Mouse (Mus musculus) heart, postnatal 10 days (tissue): Measurements from ENCODE around the gene Defb20. TPM values are rescaled to one million over a fixed set of nuclear protein-coding genes. Genes with fewer than 3 reads are reported as not detected.
A peak's percentile ranks its signal among the peaks of the same experiment; 100 is the strongest.

Experiments
- DNase-seq, 2 experiments: peaks; one replicate each; pipeline ENCODE4 v3.0.0; 2021
- intact Hi-C: fragments of 180-260 bp; cut with DNase I; formaldehyde crosslinking; loops from one replicate; pipeline ENCODE4 v1.15.1; 2025
- total RNA-seq, 2 experiments: library from RNA; stranded (reverse); gene quantifications; 2 replicates each; pipeline ENCODE4 v1.2.3; 2021

The Defb20 gene
- total RNA-seq, 2 experiments from 2014 or later = not detected

DNA sequence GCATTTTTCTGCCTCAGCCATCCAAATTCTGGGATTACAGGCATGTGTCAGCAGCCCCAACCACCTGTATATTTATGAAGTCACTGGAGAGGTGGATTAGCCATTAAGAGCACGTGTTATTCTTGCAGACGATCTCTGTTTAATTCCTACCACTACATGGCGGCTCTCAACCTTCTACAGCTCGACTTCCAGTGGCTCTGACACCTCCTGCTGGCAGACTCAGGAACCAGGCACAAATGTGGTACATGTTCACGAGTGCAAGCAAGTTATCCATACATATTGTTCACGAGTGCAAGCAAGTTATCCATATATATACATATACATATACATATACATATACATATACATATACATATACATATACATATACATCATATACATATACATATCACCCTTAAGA is 16.3 kb downstream of the Defb20 start:
- intact Hi-C loops = no loop called here
- DNase-seq = no peak

DNA sequence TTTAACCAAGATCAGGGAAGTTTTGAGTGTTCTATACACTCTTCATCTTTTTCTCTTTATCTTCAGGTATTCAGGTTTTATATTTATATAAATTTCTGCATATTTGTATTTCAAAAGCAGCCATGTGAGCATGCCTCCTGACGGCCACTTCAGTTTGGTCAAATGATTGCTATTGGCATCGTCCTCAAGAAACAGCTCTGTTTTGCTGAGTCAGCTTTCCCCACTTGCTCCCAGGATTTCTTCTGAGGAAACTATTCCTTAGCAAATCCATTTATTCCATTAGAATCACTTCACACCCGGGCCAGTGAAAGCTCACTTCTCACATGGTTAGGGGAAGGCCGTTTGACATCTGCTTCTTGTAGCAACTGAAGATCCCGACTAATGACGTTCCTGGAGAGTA is 21.2 kb downstream of the Defb20 start:
- no peak for DNase-seq
- intact Hi-C loops = no loop called here

DNA sequence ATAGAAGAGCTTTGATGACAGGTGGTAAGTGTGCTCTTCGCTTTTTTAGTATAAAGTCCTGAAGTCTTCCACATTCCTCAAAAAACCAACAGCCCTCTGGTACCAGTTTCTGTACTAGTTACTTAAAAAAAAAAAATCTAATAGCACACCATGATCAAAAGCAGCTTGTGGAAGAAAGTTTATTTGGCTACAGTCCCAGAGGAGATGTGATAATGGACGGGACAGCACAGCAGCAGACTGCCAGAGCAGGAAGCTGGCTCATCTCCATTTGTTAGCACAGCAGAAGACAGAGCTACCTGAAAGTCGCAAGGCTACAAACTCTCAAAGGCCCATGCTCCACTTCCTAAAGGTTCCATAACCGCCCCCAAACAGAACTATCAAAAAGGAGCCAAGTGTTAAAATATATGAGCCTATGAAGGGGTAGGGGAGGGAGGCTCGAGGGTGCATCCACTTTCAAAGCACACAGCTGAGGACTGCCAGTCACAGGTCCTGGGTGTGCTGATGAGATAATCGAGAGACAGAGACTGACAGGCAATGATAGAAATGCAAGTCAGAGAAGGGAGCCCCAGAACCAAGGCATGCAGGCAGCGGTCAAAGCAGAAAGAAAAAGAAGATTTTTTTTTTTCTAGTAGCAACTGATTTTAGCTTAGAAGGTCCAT is 23.5 kb downstream of the Defb20 start:
- DNase-seq = peak; percentile 6 to 10
- intact Hi-C loops = no loop called here

DNA sequence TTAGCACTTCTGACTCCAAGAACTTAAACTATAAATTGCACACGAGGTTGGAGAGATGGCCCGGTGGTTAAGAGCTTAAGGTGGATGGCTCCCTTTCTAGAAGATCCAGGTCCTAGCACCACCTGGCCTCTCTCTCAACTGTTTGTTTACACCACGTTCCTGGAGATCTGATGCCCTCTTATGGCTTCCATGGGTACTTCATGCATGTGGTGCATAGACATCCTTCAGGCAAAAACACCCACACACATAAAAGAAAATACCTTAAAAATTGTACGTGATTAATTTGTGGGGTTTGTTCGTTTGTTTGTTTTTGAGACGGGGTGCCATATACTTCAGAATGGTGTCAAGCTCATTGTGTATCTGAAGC is 24.0 kb downstream of the Defb20 start:
- intact Hi-C loops = no loop called here
- DNase-seq = no peak

DNA sequence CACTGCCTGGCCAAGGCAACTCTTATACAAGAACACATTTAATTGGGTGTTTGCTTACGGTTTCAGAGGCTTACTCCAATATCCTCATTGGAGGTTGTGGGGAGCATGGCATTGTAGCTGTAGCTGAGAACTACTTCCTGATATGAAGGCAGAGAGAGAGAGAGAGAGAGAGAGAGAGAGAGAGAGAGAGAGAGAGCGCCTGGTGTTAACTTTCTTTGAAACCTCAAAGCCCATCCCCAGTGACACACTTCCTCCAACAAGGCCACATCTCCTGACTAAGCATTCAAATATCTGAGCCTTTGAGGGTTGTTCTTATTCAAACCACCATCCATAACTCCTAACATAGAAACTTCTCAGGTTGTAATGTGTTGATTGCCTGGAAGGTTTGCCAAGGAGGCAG is 27.1 kb downstream of the Defb20 start:
- no peak for DNase-seq
- intact Hi-C loops = no loop called here

DNA sequence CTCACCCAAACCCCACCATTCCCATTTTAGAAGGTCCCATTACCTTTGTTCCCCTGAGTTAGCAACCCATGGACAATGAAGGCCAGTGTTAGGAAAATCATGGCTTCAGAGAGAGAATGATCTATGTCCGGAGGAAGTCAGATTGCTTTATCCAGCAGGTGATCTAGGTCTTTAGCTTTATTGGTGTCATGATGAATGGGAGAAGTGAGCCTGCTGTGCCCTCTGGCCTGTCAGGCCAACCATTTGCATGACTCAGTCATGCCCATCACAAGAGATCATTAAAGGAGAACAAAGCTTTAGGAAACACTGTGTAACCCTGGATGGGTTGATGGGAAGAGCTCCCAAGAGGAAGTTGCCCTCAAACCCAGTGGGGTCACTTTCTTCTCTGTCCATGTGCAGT is 34.7 kb downstream of the Defb20 start, which contains the start of gene Defb26:
Gene Defb26 (minus strand): TSS at position 101 of the 400 bp plus-strand sequence.
- no peak for DNase-seq
- intact Hi-C loops = no loop called here

DNA sequence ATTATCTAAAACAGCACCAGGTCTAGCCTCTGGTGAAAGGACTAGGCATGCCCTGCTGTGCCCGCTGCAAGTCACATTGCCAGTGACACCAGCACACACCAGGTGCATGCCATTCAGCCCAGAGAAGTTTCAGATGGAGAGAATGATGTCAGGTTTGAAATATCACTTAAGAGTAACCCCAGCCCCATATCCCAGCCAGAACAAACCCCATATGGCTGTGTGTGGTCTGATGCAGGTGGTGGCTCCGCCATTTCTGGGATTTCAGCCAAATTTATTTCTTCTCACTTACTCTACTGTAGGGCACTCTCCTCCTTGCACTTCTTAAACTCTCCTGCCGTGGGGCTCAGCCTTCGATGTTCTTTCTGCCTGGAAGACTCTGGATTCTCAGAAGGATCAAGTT is 39.2 kb downstream of the Defb20 start:
- intact Hi-C loops = no loop called here
- DNase-seq = no peak

DNA sequence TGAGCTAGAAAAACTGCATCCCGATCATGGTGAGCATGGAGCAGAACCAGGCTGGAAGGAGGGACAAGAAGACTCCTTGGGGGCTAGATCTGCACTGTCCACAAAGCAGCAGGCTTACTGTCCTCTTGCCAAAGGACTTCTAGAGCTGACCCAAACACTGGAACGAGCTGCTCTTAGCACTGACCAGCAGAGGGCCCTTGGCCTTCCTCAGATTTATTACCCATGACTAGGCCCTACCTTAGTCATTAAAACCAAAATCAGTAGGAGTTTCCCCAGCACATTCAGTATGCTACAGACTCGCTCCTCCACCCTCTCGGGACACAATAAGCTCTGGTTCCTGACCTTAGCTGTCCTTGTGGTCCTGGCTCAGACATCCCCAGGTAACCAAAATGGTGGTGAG is 41.1 kb downstream of the Defb20 start, which contains the start of gene Defb28:
Gene Defb28 (plus strand): TSS at position 275 of the 400 bp plus-strand sequence.
- intact Hi-C loops = no loop called here

More for the DNA sequence above, 41.1 kb downstream of the Defb20 start, which contains the start of gene Defb28:
- DNase-seq = no peak

Other genes with a start within 250 kb of the Defb20 start
- gene Tbc1d20, start 183.2 kb upstream of the Defb20 start, total RNA-seq = 10 to 100 TPM; 61.4 to 71.4 TPM
- 10 to 100 TPM; 72.5 to 76.8 TPM for gene Rbck1, start 144.4 kb upstream of the Defb20 start, total RNA-seq
- gene Trib3, start 133.0 kb upstream of the Defb20 start, total RNA-seq = 1 to 10 TPM; 3.2 to 3.9 TPM
- not detected for gene Nrsn2, start 100.4 kb upstream of the Defb20 start, total RNA-seq
- gene Sox12, start 79.0 kb upstream of the Defb20 start, total RNA-seq = 10 to 100 TPM; 26.3 to 37.8 TPM
- gene Zcchc3, start 62.0 kb upstream of the Defb20 start, total RNA-seq = 10 to 100 TPM; 18.0 to 18.1 TPM
- 1 to 10 TPM; 3.7 to 4.3 TPM for gene 6820408C15Rik, start 61.5 kb upstream of the Defb20 start, total RNA-seq
- gene Defb23, start 12.4 kb upstream of the Defb20 start, total RNA-seq = not detected
- not detected for gene Defb22, start 13.1 kb downstream of the Defb20 start, total RNA-seq
- gene Defb26, start 34.6 kb downstream of the Defb20 start, total RNA-seq = not detected
- gene Defb28, start 41.2 kb downstream of the Defb20 start, total RNA-seq = not detected
- gene Defb29, start 63.0 kb downstream of the Defb20 start, total RNA-seq = not detected
- gene Gm17416, start 92.3 kb downstream of the Defb20 start, total RNA-seq = not detected
- not detected for gene Defb21, start 95.7 kb downstream of the Defb20 start, total RNA-seq
- not detected for gene Defb19, start 103.2 kb downstream of the Defb20 start, total RNA-seq
- not detected for gene Defb45, start 122.3 kb downstream of the Defb20 start, total RNA-seq
- not detected for gene Defb36, start 127.3 kb downstream of the Defb20 start, total RNA-seq
- gene Defb25, start 146.0 kb downstream of the Defb20 start, total RNA-seq = not detected
- gene Rem1, start 149.9 kb downstream of the Defb20 start, total RNA-seq = 10 to 100 TPM; 12.9 to 15.3 TPM
- 10 to 100 TPM; 47.6 to 51.4 TPM for gene H13, start 192.4 kb downstream of the Defb20 start, total RNA-seq
- gene Mcts2, start 210.0 kb downstream of the Defb20 start, total RNA-seq = 10 to 100 TPM; 17.8 to 19.1 TPM